Mouse (Mus musculus) forebrain, embryonic 13.5 days (tissue): ENCODE measurements at regions not wholly inside any gene's neighbourhood (a gene's known extent, or its start where the extent isn't known, plus 50 kb on each side); places are given as distances from the start of the nearest gene placed in this dataset.

ENCODE experiments used
- ATAC-seq: fragments of 200-750 bp; cut with Nextera tagmentation; 2 replicates; pipeline ENCODE4 v1.8.0; 2017
- H3K27ac ChIP-seq: fragments of 300-500 bp; sonication (generic); 2 replicates; pipeline ENCODE4 v1.5.1; 2015; ENCODE audit warnings: inconsistent platforms, mild to moderate bottlenecking, moderate library complexity
- H3K27me3 ChIP-seq: fragments of 300-500 bp; sonication (generic); 2 replicates; pipeline ENCODE4 v1.6.1; 2015; ENCODE audit warnings: mild to moderate bottlenecking, inconsistent platforms
- H3K36me3 ChIP-seq: fragments of 300-500 bp; sonication (generic); 2 replicates; pipeline ENCODE4 v1.6.1; 2015; ENCODE audit warnings: mild to moderate bottlenecking, inconsistent platforms; ENCODE audit not compliant: poor library complexity, severe bottlenecking
- H3K4me1 ChIP-seq: fragments of 300-500 bp; sonication (generic); 2 replicates; pipeline ENCODE4 v1.6.1; 2015; ENCODE audit warnings: inconsistent platforms
- H3K4me2 ChIP-seq: fragments of 300-500 bp; sonication (generic); 2 replicates; pipeline ENCODE4 v1.6.1; 2015; ENCODE audit warnings: inconsistent platforms, mild to moderate bottlenecking, moderate library complexity
- H3K4me3 ChIP-seq: fragments of 300-500 bp; sonication (generic); 2 replicates; pipeline ENCODE4 v1.5.1; 2015; ENCODE audit warnings: mild to moderate bottlenecking, inconsistent platforms
- H3K9ac ChIP-seq: fragments of 300-500 bp; sonication (generic); 2 replicates; pipeline ENCODE4 v1.6.1; 2015; ENCODE audit warnings: mild to moderate bottlenecking, inconsistent platforms
- H3K9me3 ChIP-seq: fragments of 300-500 bp; sonication (generic); replicated peaks from 2 replicates; pipeline ENCODE4 v1.6.1; 2016; ENCODE audit warnings: inconsistent platforms
- whole genome bisulfite sequencing: fragments of 180-500 bp; shearing (Covaris S2); methylation state at CpG from one replicate; pipeline ENCODE4 v1.1.7; 2015; 5-methylcytosine and 5-hydroxymethylcytosine counted together

GRCm38 (mm10) chr1:121144981-121145380 lies 187.4 kb downstream of the Insig2 start:
- no peak overlapping the region for H3K9ac ChIP-seq
- H3K36me3 ChIP-seq: no peaks in the 10 kb centered on the region
- no peaks in the 10 kb centered on the region for H3K9me3 ChIP-seq
- no peak overlapping the region for H3K4me3 ChIP-seq
- H3K4me2 ChIP-seq: no peak overlapping the region
- no peaks in the 10 kb centered on the region for H3K4me1 ChIP-seq
- 85% methylated on average over 1 of the region's 1 CpGs for WGBS
- peaks cover 33% of the 10 kb centered on the region for H3K27me3 ChIP-seq
- no peak for ATAC-seq
- no peak overlapping the region for H3K27ac ChIP-seq

DNA sequence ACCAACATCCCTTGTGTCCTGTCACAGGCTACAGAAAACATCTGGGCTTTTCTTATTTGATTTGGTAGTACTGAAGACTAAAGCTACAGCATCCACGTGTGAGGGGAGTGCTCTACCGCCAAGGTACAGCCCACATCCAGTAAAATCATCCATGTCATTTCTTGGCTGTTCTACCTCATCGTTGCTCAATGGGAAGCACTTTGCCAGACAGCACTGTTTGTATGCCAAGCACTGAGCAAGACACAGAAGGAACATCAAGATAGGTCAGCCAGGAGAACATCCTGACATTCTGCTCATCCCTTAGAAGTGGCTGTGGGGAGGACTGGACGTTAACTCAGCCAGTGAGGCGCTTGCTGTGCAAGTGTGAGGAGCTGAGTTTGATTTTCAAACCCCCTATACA lies 178.9 kb downstream of the Insig2 start:
- Histone ChIP-seq H3K36me3 (no peaks in the 10 kb centered on the region), H3K27ac (no peak overlapping the region), H3K4me2 (no peak overlapping the region), H3K4me3 (no peak overlapping the region), H3K9ac (no peak overlapping the region), H3K4me1 (no peaks in the 10 kb centered on the region), H3K27me3 (peaks cover 90% of the 10 kb centered on the region), H3K9me3 (no peaks in the 10 kb centered on the region)
- 78% methylated on average over 5 of the region's 5 CpGs for WGBS
- no peak for ATAC-seq

DNA sequence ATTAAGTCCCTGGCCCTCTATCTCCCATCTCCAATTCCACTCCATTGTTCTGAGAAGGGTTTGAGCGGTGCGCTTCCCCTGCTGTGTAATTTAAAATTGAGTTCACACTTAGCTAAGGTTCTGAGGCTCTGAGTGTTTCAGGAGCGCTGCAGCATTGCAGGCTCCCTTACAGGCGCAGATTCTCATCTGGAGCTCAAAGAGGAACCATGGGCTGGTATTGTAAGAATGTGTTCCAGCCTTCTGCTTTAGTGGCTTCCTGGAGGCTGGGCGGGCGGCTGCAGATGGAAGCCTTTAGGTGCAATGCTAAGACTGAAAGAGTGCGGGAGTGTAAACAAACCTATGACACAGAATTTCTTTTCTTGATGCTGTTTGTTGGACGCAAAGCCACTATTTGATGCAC lies 177.8 kb downstream of the Insig2 start:
- 7% methylated on average over 8 of the region's 8 CpGs for WGBS
- H3K27me3 ChIP-seq: peaks cover 94% of the 10 kb centered on the region
- H3K9ac ChIP-seq: no peak overlapping the region
- no peak for ATAC-seq
- no peak overlapping the region for H3K27ac ChIP-seq
- H3K9me3 ChIP-seq: no peaks in the 10 kb centered on the region
- no peak overlapping the region for H3K4me3 ChIP-seq
- no peak overlapping the region for H3K4me2 ChIP-seq
- H3K36me3 ChIP-seq: no peaks in the 10 kb centered on the region
- no peaks in the 10 kb centered on the region for H3K4me1 ChIP-seq

- 5% methylated on average over 3 of the region's 3 CpGs for WGBS
- Histone ChIP-seq H3K36me3 (no peaks in the 10 kb centered on the region), H3K4me3 (no peak overlapping the region), H3K4me2 (no peak overlapping the region), H3K4me1 (no peaks in the 10 kb centered on the region), H3K27ac (no peak overlapping the region), H3K9me3 (no peaks in the 10 kb centered on the region), H3K9ac (no peak overlapping the region), H3K27me3 (peaks cover 86% of the 10 kb centered on the region)
- no peak for ATAC-seq
Observed at GRCm38 (mm10) chr1:121168651-121169050, 163.7 kb downstream of the Insig2 start.

DNA sequence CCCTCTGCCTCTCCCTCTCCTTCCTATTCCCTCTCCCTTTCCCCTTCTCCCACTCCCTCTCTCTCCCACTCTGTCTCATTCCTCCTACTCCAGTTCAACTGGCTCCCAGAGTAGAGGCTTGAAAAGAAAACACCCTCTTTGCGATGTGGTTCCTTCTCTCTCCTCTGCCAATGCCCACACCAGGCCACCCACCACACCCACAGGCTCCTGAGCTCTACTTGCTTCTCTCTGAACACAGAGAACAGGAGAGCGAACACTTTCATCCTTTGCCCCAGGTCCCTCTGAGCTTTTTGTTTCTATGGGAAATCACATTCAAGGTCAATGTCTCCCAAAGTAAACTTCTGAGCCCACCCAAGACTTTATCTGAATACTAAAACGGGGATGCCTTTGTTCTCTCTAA lies 155.8 kb downstream of the Insig2 start:
- WGBS: 6% methylated on average over 3 of the region's 3 CpGs
- H3K36me3 ChIP-seq: no peaks in the 10 kb centered on the region
- H3K4me1 ChIP-seq: peaks cover 11% of the 10 kb centered on the region
- H3K4me3 ChIP-seq: no peak overlapping the region
- ATAC-seq: no peak
- no peak overlapping the region for H3K27ac ChIP-seq
- no peak overlapping the region for H3K9ac ChIP-seq
- no peak overlapping the region for H3K4me2 ChIP-seq
- no peaks in the 10 kb centered on the region for H3K9me3 ChIP-seq
- H3K27me3 ChIP-seq: peaks cover 91% of the 10 kb centered on the region

DNA sequence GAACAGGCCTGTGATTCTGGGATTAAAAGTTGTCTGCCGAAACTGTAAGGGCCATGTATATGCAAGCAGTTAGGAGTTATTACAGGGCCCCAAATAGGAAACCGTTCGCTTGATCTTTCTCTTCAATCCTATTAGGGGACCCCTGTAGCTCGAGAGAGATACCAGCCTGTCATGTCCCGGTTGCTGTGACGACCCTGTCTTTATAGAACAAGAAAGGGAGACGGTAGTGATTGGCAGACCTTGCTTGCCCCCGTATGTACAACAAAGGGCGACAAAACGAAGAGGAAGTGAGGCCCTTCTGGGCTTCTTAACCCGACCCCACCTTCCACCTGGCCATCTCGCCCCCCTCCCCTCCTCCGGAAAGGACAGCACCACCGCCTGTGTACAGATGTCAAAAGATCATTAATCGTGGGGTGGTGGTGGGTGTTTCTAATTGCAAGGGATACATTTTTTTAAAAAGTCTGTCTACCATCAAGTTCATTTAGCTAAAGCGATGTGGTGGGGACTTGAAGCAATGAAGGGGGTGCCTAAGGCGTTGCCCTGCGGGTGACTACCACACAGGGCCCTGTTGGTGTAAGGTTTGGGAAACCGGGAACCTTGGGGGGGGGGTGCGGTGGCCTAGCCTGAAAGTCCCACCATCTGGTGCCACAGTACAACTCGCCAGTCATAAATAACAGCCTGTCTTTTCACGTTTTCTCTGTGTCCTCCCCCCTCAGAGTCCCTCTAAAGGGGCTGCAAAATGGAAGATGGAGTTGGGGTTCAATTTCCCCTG lies 155.1 kb downstream of the Insig2 start:
- H3K4me1 ChIP-seq: peaks cover 11% of the 10 kb centered on the region
- H3K36me3 ChIP-seq: no peaks in the 10 kb centered on the region
- under 1% methylated on average over 22 of the region's 22 CpGs for WGBS
- no peak overlapping the region for H3K27ac ChIP-seq
- peak overlapping the region; percentile 36 for H3K4me2 ChIP-seq
- peak; percentile 43; the same call in 1 of the 2 replicates for ATAC-seq
- no peaks in the 10 kb centered on the region for H3K9me3 ChIP-seq
- 0 out of 2 replicates have a peak overlapping the region, but pooled peaks have one; percentile 10 for H3K4me3 ChIP-seq
- H3K9ac ChIP-seq: no peak overlapping the region
- peaks cover 92% of the 10 kb centered on the region for H3K27me3 ChIP-seq

DNA sequence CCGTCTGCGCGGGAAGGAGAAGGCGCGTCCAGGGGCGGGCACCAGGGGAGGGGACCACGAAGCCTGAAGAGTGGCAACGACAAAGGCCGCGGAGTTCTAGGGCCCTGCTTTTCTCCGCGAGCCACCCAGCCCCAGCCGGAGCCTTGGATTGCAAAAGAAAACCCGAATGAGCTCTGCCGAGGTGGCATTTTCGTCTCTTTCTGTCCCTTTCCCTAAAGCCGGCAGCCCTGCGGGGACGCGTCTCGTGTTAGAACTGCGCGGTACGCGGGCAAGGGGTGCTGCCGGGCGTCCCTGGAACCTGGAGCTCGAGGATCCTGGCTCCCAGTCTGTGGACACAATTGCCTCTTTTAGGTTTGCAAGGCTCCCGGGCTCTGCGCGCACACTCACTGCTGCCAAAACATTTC lies 154.5 kb downstream of the Insig2 start:
- no peaks in the 10 kb centered on the region for H3K9me3 ChIP-seq
- no peaks in the 10 kb centered on the region for H3K36me3 ChIP-seq
- no peak overlapping the region for H3K27ac ChIP-seq
- WGBS: under 1% methylated on average over 29 of the region's 31 CpGs
- H3K4me1 ChIP-seq: peaks cover 11% of the 10 kb centered on the region
- H3K4me2 ChIP-seq: peak overlapping the region; percentile 36
- H3K9ac ChIP-seq: peak overlapping the region; percentile 2; the same call in 1 of the 2 replicates
- 0 out of 2 replicates have a peak overlapping the region, but pooled peaks have one; percentile 10 for H3K4me3 ChIP-seq
- peak; percentile 25; the same call in 1 of the 2 replicates for ATAC-seq
- peaks cover 90% of the 10 kb centered on the region for H3K27me3 ChIP-seq

DNA sequence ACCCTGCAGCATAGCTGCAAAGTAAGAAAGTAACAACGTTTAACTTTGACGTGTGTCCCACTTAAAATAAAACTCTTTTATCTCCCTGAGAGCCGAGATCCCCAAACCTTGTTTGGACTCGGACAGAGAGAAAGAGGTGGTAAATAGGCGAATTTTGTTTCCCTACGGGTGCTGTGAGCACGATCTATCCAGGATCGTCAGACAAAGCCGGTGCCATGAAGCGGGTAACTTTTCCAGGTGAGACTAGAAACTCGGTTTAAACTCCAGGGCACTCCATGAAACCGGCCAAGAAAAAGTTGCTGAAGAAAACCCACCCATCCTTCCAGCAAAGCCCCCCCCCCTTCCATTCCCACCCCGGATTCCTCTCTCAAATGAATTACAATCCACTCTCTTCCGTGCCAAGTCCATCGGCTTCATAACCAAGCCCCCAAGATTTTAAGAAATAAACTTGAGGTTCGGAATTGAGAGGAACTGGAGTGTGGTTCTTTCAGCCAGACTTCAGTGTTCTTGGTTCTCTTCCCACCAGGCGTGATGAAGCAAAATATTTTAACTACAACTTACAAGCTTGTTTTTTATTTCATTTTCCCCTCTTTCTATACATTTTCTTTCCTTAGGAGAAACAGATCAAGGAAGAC lies 153.7 kb downstream of the Insig2 start:
- H3K27ac ChIP-seq: no peak overlapping the region
- H3K9ac ChIP-seq: no peak overlapping the region
- WGBS: under 1% methylated on average over 17 of the region's 17 CpGs
- no peaks in the 10 kb centered on the region for H3K9me3 ChIP-seq
- H3K36me3 ChIP-seq: no peaks in the 10 kb centered on the region
- H3K27me3 ChIP-seq: peaks cover 88% of the 10 kb centered on the region
- peaks cover 11% of the 10 kb centered on the region for H3K4me1 ChIP-seq
- H3K4me2 ChIP-seq: no peak overlapping the region
- ATAC-seq: no peak
- no peak overlapping the region for H3K4me3 ChIP-seq

DNA sequence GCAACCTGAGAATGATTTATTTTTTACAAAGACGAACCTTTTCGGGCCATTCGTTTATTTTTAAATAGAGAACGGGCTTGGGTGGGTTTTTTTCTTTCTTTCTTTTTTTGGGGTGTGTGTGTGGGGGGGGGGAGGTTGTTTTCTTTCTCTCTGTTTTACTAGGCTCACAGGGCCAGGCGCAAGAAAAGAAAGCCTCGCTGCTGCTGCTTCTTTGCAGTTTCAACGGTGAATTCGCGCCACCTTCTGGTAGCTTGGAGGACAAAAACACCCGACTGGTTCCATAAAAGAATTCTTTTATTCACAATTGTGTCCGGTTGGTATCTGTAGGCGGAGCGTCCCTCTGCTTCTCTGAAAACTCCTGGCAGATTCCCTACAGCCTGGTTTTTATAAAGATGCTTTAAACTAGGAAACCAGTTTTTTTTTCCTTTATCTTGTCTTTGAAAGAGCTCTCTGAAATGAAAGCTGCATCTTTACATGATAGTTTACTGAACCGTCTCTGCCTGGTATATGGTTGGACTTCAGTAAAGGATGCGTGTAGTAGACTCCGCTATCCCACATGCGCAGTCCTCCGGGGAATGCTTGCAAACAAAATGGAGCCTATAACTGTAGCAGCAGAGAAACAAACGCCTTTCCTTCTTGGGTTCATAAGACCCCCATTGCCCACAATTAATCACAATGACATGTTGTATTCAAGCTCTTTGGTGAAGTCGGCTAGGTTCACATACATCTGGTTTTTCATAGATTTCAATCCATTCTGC lies 151.9 kb downstream of the Insig2 start:
- Histone ChIP-seq H3K9ac (no peak overlapping the region), H3K4me1 (peaks cover 11% of the 10 kb centered on the region), H3K4me2 (no peak overlapping the region), H3K27me3 (peaks cover 83% of the 10 kb centered on the region), H3K4me3 (no peak overlapping the region), H3K9me3 (no peaks in the 10 kb centered on the region), H3K36me3 (no peaks in the 10 kb centered on the region), H3K27ac (no peak overlapping the region)
- peak; percentile 74 for ATAC-seq
- WGBS: 21% methylated on average over 20 of the region's 20 CpGs

DNA sequence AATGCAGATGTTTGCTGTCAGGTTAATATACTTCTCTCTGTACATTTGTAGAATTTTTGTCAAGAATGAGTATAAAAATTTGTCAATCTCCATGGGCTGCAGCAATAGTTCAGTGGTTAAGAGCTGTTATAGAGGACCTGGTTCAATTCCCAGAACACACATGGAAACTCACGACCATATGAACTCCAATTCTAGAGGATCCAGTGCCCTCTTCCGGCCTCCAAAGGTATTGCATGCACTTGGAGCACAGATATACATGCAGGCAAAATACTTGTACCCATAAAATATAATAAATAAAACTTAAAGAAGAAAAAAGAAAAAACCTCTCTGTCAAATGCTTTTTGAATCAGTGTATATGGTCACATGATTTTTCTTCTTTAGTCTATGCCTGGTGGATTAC lies 143.5 kb downstream of the Insig2 start:
- Histone ChIP-seq H3K4me2 (no peak overlapping the region), H3K4me3 (no peak overlapping the region), H3K9ac (no peak overlapping the region), H3K4me1 (no peaks in the 10 kb centered on the region), H3K27ac (no peak overlapping the region), H3K27me3 (peaks cover 19% of the 10 kb centered on the region), H3K9me3 (no peaks in the 10 kb centered on the region), H3K36me3 (no peaks in the 10 kb centered on the region)
- no peak for ATAC-seq
- WGBS: 52% methylated on average over 2 of the region's 2 CpGs

GRCm38 (mm10) chr1:121194800-121195199 lies 137.6 kb downstream of the Insig2 start:
- Histone ChIP-seq H3K4me2 (no peak overlapping the region), H3K27me3 (no peaks in the 10 kb centered on the region), H3K4me1 (no peaks in the 10 kb centered on the region), H3K27ac (no peak overlapping the region), H3K9me3 (no peaks in the 10 kb centered on the region), H3K9ac (no peak overlapping the region), H3K4me3 (no peak overlapping the region), H3K36me3 (no peaks in the 10 kb centered on the region)
- no peak for ATAC-seq
- WGBS: 94% methylated on average over 4 of the region's 4 CpGs

- no peaks in the 10 kb centered on the region for H3K27me3 ChIP-seq
- no peaks in the 10 kb centered on the region for H3K36me3 ChIP-seq
- H3K4me1 ChIP-seq: no peaks in the 10 kb centered on the region
- no peaks in the 10 kb centered on the region for H3K9me3 ChIP-seq
- ATAC-seq: no peak
- no peak overlapping the region for H3K4me3 ChIP-seq
- WGBS: 31% methylated on average over 2 of the region's 2 CpGs
- H3K4me2 ChIP-seq: no peak overlapping the region
- H3K9ac ChIP-seq: no peak overlapping the region
- no peak overlapping the region for H3K27ac ChIP-seq
Observed at GRCm38 (mm10) chr1:121215843-121216242, 116.5 kb downstream of the Insig2 start.
